Mouse (Mus musculus) erythroblast, embryonic 14.5 days (primary cell): Measurements from ENCODE around the gene Vmn2r72.

Experiments
- GATA1 ChIP-seq: IDR thresholded peaks from 2 replicates; pipeline ENCODE4 v1.6.1; 2012; ENCODE audit warnings: low read length, inconsistent platforms, mixed read lengths
- TAL1 ChIP-seq: IDR thresholded peaks from 3 replicates; pipeline ENCODE4 v1.6.1; 2012; ENCODE audit warnings: low read length, inconsistent platforms, mixed read lengths

GRCm38 (mm10) chr7:85754997-85755396 is at the start of gene Vmn2r72:
- TF ChIP-seq GATA1 (no peak), TAL1 (no peak)
